Mouse (Mus musculus): ENCODE results near the gene Fank1.

DNA sequence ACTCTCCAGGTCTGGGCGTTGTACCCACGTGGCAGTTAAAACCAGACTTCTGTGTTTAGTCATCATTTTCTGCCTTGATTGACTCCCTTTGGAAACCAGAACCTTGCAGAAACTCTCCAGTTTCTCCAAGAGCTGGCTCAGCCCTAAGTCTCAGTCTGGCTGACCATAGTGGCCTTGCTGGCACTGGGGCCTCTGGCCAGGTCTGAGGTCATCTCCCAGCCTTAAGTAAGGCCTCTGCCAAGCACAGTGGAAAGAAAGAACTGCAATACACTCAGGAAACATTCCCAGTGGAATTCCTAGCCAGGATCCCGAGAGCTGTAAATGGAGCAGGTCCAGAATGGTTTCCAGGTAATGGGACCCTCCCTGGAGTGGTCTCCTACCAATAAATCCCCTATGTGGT is 152.3 kb downstream of the Fank1 start:
- TF ChIP-seq POLR2A (IDR thresholded peaks at IDR 0.05; ENCODE audit: low read depth, low read length) (no peak), CTCF (conservative IDR thresholded peaks at IDR 0.05; ENCODE audit: insufficient read depth, insufficient read length, low read depth, low read length) (no peak)
